Mouse (Mus musculus) liver, adult (tissue): ENCODE data around the gene Slc45a1.

Source experiments
- GATA4 ChIP-seq: IDR thresholded peaks from 2 replicates; pipeline ENCODE4 v1.6.1; 2014; ENCODE audit warnings: mild to moderate bottlenecking, low read length; ENCODE audit not compliant: insufficient replicate concordance

Slc45a1 gene

GRCm38 (mm10) chr4:150598686-150599085, 53.3 kb downstream of the Slc45a1 start:
- peak; percentile 24; the same call in 1 of the 2 replicates for TF ChIP-seq GATA4

- no peak for TF ChIP-seq GATA4
These were observed 56.0 kb downstream of the Slc45a1 start for GRCm38 (mm10) chr4:150595991-150596390.

- no peak for TF ChIP-seq GATA4
These were observed 56.9 kb downstream of the Slc45a1 start for GRCm38 (mm10) chr4:150595071-150595470.

GRCm38 (mm10) chr4:150594298-150594829, 57.6 kb downstream of the Slc45a1 start:
- no peak for TF ChIP-seq GATA4

GRCm38 (mm10) chr4:150593473-150594217, 58.3 kb downstream of the Slc45a1 start:
- no peak for TF ChIP-seq GATA4

- TF ChIP-seq GATA4: peak; percentile 20; the same call in 1 of the 2 replicates
These were observed 59.9 kb downstream of the Slc45a1 start for GRCm38 (mm10) chr4:150592087-150592486.

GRCm38 (mm10) chr4:150591602-150592001, 60.4 kb downstream of the Slc45a1 start:
- TF ChIP-seq GATA4: no peak

GRCm38 (mm10) chr4:150590621-150591282, 61.2 kb downstream of the Slc45a1 start:
- no peak for TF ChIP-seq GATA4

- TF ChIP-seq GATA4: no peak
These were observed 63.7 kb downstream of the Slc45a1 start for GRCm38 (mm10) chr4:150588300-150588621.

GRCm38 (mm10) chr4:150587597-150588299, 64.2 kb downstream of the Slc45a1 start:
- TF ChIP-seq GATA4: no peak

- TF ChIP-seq GATA4: no peak
These were observed 65.7 kb downstream of the Slc45a1 start for GRCm38 (mm10) chr4:150586275-150586674.

- TF ChIP-seq GATA4: no peak; the same call in 1 of the 2 replicates
These were observed 66.2 kb downstream of the Slc45a1 start for GRCm38 (mm10) chr4:150585800-150586199.

- TF ChIP-seq GATA4: no peak
These were observed 68.2 kb downstream of the Slc45a1 start for GRCm38 (mm10) chr4:150583777-150584135.

- peak; percentile 46; the same call in 1 of the 2 replicates for TF ChIP-seq GATA4
These were observed 68.8 kb downstream of the Slc45a1 start for GRCm38 (mm10) chr4:150582966-150583776.

GRCm38 (mm10) chr4:150581931-150582723, 69.8 kb downstream of the Slc45a1 start:
- no peak for TF ChIP-seq GATA4
